Mouse (Mus musculus) intestine, embryonic 16.5 days (tissue): ENCODE results near the gene Pax3. TPM values are rescaled to one million over a fixed set of nuclear protein-coding genes. Genes with fewer than 3 reads are reported as not detected.

Experiments
- ATAC-seq: fragments of 200-750 bp; cut with Nextera tagmentation; 2 replicates; pipeline ENCODE4 v1.8.0; 2017; ENCODE audit warnings: moderate TSS enrichment, moderate library complexity
- H3K27ac ChIP-seq: fragments of 300-500 bp; sonication (generic); 2 replicates; pipeline ENCODE4 v1.5.1; 2014; ENCODE audit warnings: mild to moderate bottlenecking, low read length
- H3K27me3 ChIP-seq: fragments of 300-500 bp; sonication (generic); replicated peaks from 2 replicates; pipeline ENCODE4 v1.6.1; 2014; ENCODE audit warnings: low read length, control low read depth, mixed read lengths; ENCODE audit not compliant: control insufficient read depth, insufficient read depth
- H3K36me3 ChIP-seq: fragments of 300-500 bp; sonication (generic); 2 replicates; pipeline ENCODE4 v1.6.1; 2014; ENCODE audit warnings: low read length, control low read depth; ENCODE audit not compliant: control insufficient read depth, insufficient read depth
- H3K4me1 ChIP-seq: fragments of 300-500 bp; sonication (generic); 2 replicates; pipeline ENCODE4 v1.6.1; 2014; ENCODE audit warnings: low read length, control low read depth, mixed read lengths; ENCODE audit not compliant: control insufficient read depth, insufficient read depth
- H3K4me2 ChIP-seq: fragments of 300-500 bp; sonication (generic); 2 replicates; pipeline ENCODE4 v1.6.1; 2014; ENCODE audit warnings: low read depth, low read length, control low read depth
- H3K4me3 ChIP-seq: fragments of 300-500 bp; sonication (generic); 2 replicates; pipeline ENCODE4 v1.5.1; 2014; ENCODE audit warnings: mild to moderate bottlenecking, low read length
- H3K9ac ChIP-seq: fragments of 300-500 bp; sonication (generic); 2 replicates; pipeline ENCODE4 v1.6.1; 2014; ENCODE audit warnings: low read depth, low read length
- H3K9me3 ChIP-seq: fragments of 300-500 bp; sonication (generic); 2 replicates; pipeline ENCODE4 v1.6.1; 2016; ENCODE audit warnings: low read length, control low read depth; ENCODE audit not compliant: control insufficient read depth
- WGBS: fragments of 180-500 bp; shearing (Covaris S2); extraction: QIAGEN DNeasy Blood & Tissue Kit; methylation state at CpG from one replicate; pipeline ENCODE4 v1.1.7; 2014; 5-methylcytosine and 5-hydroxymethylcytosine counted together
- polyA plus RNA-seq: library from polyadenylated mRNA; unstranded; fragments of >200 nt; fragmentation: Nextera tagmentation; extraction: Ambion mirVana; gene quantifications from 2 replicates; pipeline ENCODE4 v1.2.1, GENCODE M21; 2015

Pax3 gene
- polyA plus RNA-seq, 1 experiment from 2014 or later, result not detected

DNA sequence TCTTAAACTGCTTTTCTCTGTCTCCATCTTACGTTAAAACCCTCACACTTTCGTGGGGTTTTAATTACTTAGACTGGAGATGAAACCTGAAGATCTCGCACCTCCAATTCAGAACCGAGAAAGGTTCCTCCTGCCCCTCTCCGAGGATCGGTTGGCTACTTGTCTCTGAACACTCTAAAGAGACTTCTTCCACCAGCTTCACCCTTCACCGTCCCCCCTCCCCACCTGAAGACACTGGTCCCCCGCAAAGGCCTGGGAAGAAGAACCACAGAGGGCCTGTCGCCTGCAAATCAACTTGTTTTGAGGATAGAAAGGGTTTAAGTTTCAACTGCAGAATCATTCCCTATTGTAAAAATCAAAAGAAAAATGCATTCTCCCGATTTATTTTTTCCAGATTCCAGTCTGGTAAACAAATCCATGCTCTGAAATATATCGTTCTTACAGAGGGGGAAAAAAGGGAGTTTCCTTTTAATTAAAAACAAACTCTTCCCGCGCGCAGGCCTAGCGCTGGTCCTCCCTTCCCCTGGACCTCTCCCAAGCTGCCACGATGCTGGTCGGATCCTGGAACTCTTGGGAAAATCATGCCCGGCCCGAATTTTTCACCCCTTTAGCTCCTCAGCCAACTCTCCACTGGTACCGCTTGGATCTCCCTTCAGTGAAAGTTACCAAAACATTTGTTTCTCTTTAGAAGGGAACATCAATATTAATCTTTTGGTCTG lies 4.0 kb downstream of the Pax3 start:
- Histone ChIP-seq H3K4me1 (peaks cover 15% of the 10 kb centered on the region), H3K36me3 (no peaks in the 10 kb centered on the region), H3K4me3 (no peak overlapping the region), H3K9ac (no peak overlapping the region), H3K27me3 (peaks cover 91% of the 10 kb centered on the region), H3K9me3 (no peaks in the 10 kb centered on the region), H3K27ac (no peak overlapping the region), H3K4me2 (no peak overlapping the region)
- ATAC-seq, result no peak
- 2% methylated on average over 20 of the region's 20 CpGs for WGBS

DNA sequence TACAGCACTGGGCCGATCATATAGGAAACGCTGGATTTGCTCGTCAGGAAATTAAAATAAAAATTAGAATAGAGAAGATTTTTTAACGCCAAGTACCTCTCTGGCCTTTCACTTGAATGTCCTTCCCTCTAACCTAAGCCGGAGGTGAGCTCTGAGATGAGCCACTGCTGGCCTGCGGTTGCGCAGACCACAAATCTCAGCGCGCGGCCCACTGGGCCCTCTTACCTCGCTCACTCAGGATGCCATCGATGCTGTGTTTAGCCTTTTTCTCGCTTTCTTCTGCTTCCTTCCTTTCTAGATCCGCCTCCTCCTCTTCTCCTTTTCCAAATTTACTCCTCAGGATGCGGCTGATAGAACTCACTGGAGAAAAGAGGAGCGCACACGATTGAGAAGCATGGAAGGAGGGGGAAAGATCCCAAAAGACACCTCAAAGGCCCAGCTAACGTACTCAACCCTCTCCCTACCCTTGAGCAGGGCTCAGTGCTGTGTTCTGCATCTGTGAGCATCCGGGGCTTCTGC lies 4.7 kb downstream of the Pax3 start:
- WGBS, result 7% methylated on average over 19 of the region's 19 CpGs
- no peak for ATAC-seq
- Histone ChIP-seq H3K36me3 (no peaks in the 10 kb centered on the region), H3K27ac (no peak overlapping the region), H3K4me1 (peaks cover 15% of the 10 kb centered on the region), H3K4me2 (no peak overlapping the region), H3K9me3 (no peaks in the 10 kb centered on the region), H3K27me3 (peaks cover 86% of the 10 kb centered on the region), H3K9ac (no peak overlapping the region), H3K4me3 (no peak overlapping the region)

DNA sequence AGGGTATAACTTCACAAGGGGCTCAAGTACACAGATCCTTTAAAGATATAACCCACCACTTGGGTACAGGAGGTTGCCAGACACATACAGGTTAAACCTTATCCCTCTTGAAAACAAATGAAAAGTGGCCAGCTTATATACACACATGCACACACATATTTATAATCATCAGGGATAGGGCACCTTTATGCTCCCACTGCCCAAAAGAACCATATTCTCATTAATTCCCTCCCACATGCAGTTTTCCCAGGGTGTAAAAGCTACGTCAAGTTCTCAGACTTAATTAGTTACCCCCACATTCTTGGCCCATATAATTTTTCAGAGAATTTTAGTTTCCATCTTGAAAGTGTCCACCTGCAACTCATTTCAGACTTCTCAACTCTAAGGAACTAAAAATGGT lies 5.2 kb downstream of the Pax3 start:
- 25% methylated on average over 1 of the region's 1 CpGs for WGBS
- no peak overlapping the region for H3K4me3 ChIP-seq
- H3K4me2 ChIP-seq, result no peak overlapping the region
- peaks cover 11% of the 10 kb centered on the region for H3K4me1 ChIP-seq
- H3K27me3 ChIP-seq, result peaks cover 85% of the 10 kb centered on the region
- H3K27ac ChIP-seq, result no peak overlapping the region
- H3K36me3 ChIP-seq, result no peaks in the 10 kb centered on the region
- no peaks in the 10 kb centered on the region for H3K9me3 ChIP-seq
- no peak overlapping the region for H3K9ac ChIP-seq
- ATAC-seq, result no peak

DNA sequence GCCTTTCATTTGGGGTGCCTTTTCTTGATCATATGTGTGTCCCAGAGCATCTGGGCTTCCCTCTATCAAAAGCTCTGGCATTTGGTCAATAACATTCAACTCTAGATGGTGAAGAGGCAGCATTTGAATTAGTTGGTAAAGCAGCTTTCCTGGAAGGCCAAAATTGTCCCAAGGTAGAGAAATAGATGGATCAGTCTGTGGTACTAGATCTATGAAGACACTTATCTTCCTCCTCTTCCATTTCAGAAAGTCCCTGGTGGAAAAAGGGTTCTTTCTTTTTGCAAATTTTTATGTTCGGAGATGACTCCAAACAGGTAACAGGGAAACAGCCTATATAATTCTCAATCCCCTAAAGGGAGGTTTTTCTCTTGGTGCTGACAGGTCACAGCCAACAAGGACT lies 5.6 kb downstream of the Pax3 start:
- Histone ChIP-seq H3K27me3 (peaks cover 84% of the 10 kb centered on the region), H3K4me1 (peaks cover 6% of the 10 kb centered on the region), H3K4me2 (no peak overlapping the region), H3K4me3 (no peak overlapping the region), H3K36me3 (no peaks in the 10 kb centered on the region), H3K9ac (no peak overlapping the region), H3K9me3 (no peaks in the 10 kb centered on the region), H3K27ac (no peak overlapping the region)
- no peak for ATAC-seq
- 41% methylated on average over 1 of the region's 1 CpGs for WGBS

DNA sequence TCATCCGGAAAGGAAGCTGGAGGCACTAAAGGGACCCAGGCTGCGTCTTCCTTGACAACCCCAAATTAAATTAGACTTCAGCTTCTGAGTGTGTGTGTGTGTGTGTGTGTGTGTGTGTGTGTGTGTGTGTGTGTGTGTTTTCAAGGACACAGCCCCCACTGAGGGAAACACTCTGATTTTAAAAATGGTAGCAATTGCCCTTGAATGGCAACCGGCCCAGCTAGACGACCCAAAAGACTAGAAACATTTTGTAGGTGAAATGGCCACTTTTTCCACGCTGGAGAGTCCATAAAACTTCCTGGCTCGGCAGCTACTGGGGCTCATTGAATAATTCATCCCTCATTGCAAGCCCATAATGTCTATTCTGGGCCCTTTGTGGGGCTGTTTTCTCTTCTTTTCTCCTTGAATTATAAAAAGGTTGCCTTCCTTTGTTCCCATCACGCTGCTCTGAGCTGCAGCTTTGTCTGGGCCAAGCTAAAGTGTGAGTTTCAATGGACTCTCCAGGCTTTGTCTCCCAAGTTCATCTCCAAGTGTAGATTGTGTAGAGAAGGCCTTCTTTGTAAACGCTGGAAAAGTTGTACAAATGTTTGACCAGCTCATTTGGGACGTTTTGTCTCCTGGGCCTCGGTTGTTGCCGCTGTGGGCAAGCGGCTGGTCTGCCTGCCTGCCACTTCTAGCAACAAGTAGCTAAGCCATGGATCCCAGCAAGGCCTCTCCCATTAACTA lies 6.4 kb downstream of the Pax3 start:
- Histone ChIP-seq H3K4me3 (no peak overlapping the region), H3K9me3 (no peaks in the 10 kb centered on the region), H3K9ac (no peak overlapping the region), H3K4me2 (no peak overlapping the region), H3K27ac (no peak overlapping the region), H3K36me3 (no peaks in the 10 kb centered on the region), H3K4me1 (peaks cover 5% of the 10 kb centered on the region), H3K27me3 (peaks cover 83% of the 10 kb centered on the region)
- 7% methylated on average over 12 of the region's 12 CpGs for WGBS
- no peak for ATAC-seq

DNA sequence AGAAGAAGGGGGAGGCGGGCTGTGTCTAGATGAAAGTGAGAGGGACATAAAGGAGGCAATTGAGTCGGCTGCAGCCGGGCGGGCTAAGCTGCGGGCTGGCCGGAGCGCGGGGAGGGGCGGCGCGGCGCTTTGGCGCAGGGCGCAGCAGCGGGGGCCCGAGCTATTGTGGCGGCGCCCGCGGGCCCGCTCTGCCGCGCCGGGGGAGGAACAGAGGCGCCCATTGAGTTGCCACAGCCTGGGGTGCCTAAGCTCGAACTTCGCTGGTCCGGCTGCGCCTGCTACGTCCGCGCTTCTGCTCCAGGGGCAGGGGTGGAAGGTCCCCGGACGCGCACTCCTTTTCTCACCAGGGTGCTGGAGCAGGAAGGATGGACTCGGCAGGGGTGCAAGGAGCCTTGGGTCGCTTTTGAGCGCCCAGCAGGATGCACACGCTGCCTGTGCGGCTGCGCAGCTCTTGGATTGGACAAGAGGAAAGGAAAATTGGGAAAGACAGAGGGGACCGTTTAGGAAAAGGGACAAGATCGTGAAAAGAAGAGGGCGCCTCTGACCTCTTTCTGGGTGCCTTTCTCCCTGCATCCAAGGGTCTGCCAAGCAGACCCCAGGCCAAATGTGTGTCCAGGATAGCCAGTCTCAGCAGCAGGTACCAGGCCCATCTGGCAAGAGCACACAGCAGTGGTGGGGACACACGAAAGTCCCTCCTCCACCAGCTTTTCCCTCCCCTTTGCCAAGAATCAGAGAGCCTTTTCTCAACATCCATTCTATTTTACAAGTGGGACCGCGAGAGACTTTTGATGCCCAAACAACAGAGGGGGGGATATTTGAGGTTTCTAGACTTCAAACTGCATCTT lies 7.2 kb downstream of the Pax3 start:
- Histone ChIP-seq H3K9me3 (no peaks in the 10 kb centered on the region), H3K36me3 (no peaks in the 10 kb centered on the region), H3K9ac (no peak overlapping the region), H3K4me2 (peak overlapping the region; percentile 27), H3K27ac (no peak overlapping the region), H3K4me3 (peak overlapping the region; percentile 22), H3K27me3 (peaks cover 82% of the 10 kb centered on the region), H3K4me1 (peaks cover 5% of the 10 kb centered on the region)
- ATAC-seq, result no peak
- under 1% methylated on average over 40 of the region's 47 CpGs for WGBS

DNA sequence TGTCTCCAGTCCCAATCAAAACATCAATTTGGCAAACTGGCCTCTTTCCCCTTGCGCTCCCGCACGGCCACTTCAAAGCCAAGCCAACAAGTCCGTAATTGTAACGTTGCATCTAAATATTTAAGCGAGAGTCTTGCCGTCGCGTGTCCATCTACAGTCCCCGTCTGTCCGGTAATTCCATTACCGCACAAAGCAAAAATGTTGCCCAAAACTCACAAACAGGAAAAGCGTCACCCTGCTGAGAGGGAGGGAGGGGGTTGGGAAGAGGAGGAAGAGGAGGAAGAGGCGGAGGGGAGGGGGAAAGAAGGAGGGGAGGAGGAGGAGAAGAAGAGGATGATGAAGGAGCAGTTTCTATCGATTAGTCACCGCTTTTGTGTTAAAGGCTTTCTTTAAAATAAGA lies 7.9 kb downstream of the Pax3 start:
- Histone ChIP-seq H3K27me3 (peaks cover 80% of the 10 kb centered on the region), H3K27ac (no peak overlapping the region), H3K4me3 (no peak overlapping the region), H3K9ac (no peak overlapping the region), H3K36me3 (no peaks in the 10 kb centered on the region), H3K9me3 (no peaks in the 10 kb centered on the region), H3K4me1 (peaks cover 5% of the 10 kb centered on the region), H3K4me2 (no peak overlapping the region)
- no peak for ATAC-seq
- WGBS, result 2% methylated on average over 16 of the region's 16 CpGs

DNA sequence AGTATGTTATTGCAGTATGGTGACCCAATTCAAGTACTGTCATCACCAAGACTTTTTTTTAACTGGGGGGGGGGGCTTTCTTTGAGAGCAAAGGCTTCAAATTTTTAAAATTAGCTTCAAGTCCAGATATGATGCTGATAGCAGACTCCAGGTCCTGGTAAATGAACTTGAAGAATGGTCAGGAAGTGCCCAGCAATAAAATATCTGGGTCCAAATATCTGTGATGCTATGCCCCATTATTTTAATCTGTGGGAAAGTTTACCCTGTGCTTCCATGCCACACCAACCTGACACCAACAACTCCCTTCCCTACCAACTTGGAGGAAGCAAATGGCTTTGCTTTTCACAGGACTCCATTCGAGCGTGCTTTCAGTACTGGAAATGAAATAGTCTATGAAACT lies 8.6 kb downstream of the Pax3 start:
- Histone ChIP-seq H3K4me2 (no peak overlapping the region), H3K27ac (no peak overlapping the region), H3K36me3 (no peaks in the 10 kb centered on the region), H3K4me3 (no peak overlapping the region), H3K27me3 (peaks cover 75% of the 10 kb centered on the region), H3K9me3 (no peaks in the 10 kb centered on the region), H3K9ac (no peak overlapping the region), H3K4me1 (peaks cover 5% of the 10 kb centered on the region)
- no peak for ATAC-seq
- under 1% methylated on average over 2 of the region's 2 CpGs for WGBS

DNA sequence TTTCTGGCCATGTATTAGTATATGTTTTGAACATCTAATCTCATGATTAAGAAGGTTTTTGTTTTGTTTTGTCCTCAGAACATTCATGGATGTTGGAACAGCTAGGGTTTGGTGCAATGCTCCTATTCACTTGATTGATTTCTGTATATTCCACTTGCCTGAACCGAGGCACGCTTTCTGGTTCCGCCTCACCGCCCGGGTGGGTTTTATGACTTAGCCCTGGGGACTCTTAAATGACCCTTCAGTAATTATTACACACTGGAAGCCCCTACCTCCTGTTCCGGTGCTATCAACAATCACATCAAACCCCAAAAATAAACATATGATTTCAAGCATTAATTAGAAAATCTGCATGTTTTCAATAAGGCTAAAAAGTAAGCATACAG lies 9.2 kb downstream of the Pax3 start:
- H3K4me2 ChIP-seq, result no peak overlapping the region

More for the DNA sequence above, 9.2 kb downstream of the Pax3 start:
- H3K9me3 ChIP-seq, result no peaks in the 10 kb centered on the region
- WGBS, result 1% methylated on average over 6 of the region's 6 CpGs
- H3K27ac ChIP-seq, result no peak overlapping the region
- no peaks in the 10 kb centered on the region for H3K36me3 ChIP-seq
- no peak for ATAC-seq
- H3K27me3 ChIP-seq, result peaks cover 74% of the 10 kb centered on the region
- H3K9ac ChIP-seq, result no peak overlapping the region
- H3K4me1 ChIP-seq, result peaks cover 5% of the 10 kb centered on the region
- H3K4me3 ChIP-seq, result no peak overlapping the region
